8 mouse cellular contexts compared by ENCODE assay signal in the genomic region with DNA sequence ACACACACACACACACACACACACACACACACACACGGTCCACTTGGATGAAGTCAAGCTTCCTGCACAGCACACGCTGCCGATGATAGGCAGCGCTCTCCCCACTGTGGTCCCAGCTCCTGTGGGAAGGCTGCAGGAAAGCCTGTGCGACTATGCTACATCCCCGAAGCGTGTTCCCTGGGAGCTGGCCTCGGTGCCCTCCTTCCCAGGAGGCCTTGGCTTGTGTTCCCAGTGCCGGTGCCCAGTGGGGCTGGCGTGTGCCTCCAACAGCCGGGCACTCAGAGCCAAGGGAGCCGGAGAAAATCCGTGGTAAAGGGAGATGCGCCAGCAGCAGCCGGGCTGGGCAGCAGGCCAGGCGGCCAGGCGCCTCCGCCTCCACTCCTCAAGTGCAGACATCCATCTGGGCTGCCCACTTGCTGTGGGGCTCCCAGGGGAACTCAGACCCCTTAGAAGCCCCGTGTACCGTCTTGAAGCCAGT. TPM values are rescaled to one million over a fixed set of nuclear protein-coding genes. Genes with fewer than 3 reads are reported as not detected.
DNase-seq lines count a peak whose midpoint lies in the region; ATAC-seq and TF ChIP-seq lines count a peak whose summit lies in the region.

No protein-coding gene starts in this region.

- ATAC-seq in limb, embryonic 13.5 days (ENCODE audit: low FRiP score, low read depth) = no peak
- no peak for ATAC-seq in intestine, postnatal 0 days

- no peak overlapping the region for H3K4me3 ChIP-seq in limb, embryonic 13.5 days
- no peak overlapping the region for H3K4me3 ChIP-seq in limb, embryonic 10.5 days
- no peak overlapping the region for H3K4me3 ChIP-seq in intestine, postnatal 0 days (ENCODE audit: low read depth, low read length)

- H3K36me3 ChIP-seq in limb, embryonic 13.5 days = no peaks in the 10 kb centered on the region
- no peaks in the 10 kb centered on the region for H3K36me3 ChIP-seq in limb, embryonic 10.5 days
- H3K36me3 ChIP-seq in intestine, postnatal 0 days (ENCODE audit: control insufficient read depth, insufficient read depth) = no peaks in the 10 kb centered on the region

- no peak for TF ChIP-seq CTCF in intestine, postnatal 0 days (IDR thresholded peaks at IDR 0.05; ENCODE audit: low read depth)

- 0 out of 2 replicates have a peak overlapping the region, but pooled peaks have one; percentile 43 for H3K9ac ChIP-seq in limb, embryonic 13.5 days
- no peak overlapping the region for H3K9ac ChIP-seq in intestine, postnatal 0 days (ENCODE audit: low read depth, low read length)

- 0 out of 2 replicates have a peak overlapping the region, but pooled peaks have one; percentile 28 for H3K4me2 ChIP-seq in limb, embryonic 13.5 days (replicated peaks)
- H3K4me2 ChIP-seq in intestine, postnatal 0 days (replicated peaks; ENCODE audit: low read depth) = peak overlapping the region; percentile 44

- WGBS in limb, embryonic 13.5 days = 69% methylated on average over 20 of the region's 20 CpGs
- WGBS in limb, embryonic 10.5 days = 83% methylated on average over 20 of the region's 20 CpGs
- 55% methylated on average over 20 of the region's 20 CpGs for WGBS in intestine, postnatal 0 days

- no peaks in the 10 kb centered on the region for H3K27me3 ChIP-seq in limb, embryonic 13.5 days
- H3K27me3 ChIP-seq in limb, embryonic 10.5 days (ENCODE audit: low read depth, poor library complexity, severe bottlenecking) = no peaks in the 10 kb centered on the region
- no peaks in the 10 kb centered on the region for H3K27me3 ChIP-seq in intestine, postnatal 0 days (replicated peaks; ENCODE audit: control insufficient read depth, insufficient read depth, low read length)

- no peaks in the 10 kb centered on the region for H3K9me3 ChIP-seq in limb, embryonic 13.5 days
- H3K9me3 ChIP-seq in limb, embryonic 10.5 days (replicated peaks) = no peaks in the 10 kb centered on the region
- no peaks in the 10 kb centered on the region for H3K9me3 ChIP-seq in intestine, postnatal 0 days (ENCODE audit: control insufficient read depth)

- no peak for DNase-seq in limb, embryonic 10.5 days (ENCODE audit: low spot score)
- DNase-seq in cerebellum, postnatal 14 days = peak; percentile 93 to 95
- peak; percentile 97 for DNase-seq in heart, adult 11 months
- peak; percentile 89 to 94 for DNase-seq in left cerebral cortex, postnatal 14 days (ENCODE audit: low spot score in 2 of 2)
- DNase-seq in right cerebral cortex, postnatal 25 days = peak; percentile 87
- DNase-seq in spleen, postnatal 10 days (ENCODE audit: low spot score in 2 of 2) = no peak

- H3K4me1 ChIP-seq in limb, embryonic 13.5 days = peaks cover 5% of the 10 kb centered on the region
- peaks cover 8% of the 10 kb centered on the region for H3K4me1 ChIP-seq in limb, embryonic 10.5 days
- H3K4me1 ChIP-seq in intestine, postnatal 0 days (replicated peaks; ENCODE audit: control insufficient read depth, insufficient read depth, low read length) = no peaks in the 10 kb centered on the region

- H3K27ac ChIP-seq in limb, embryonic 13.5 days = peak overlapping the region; percentile 39; the same call in 1 of the 2 replicates
- H3K27ac ChIP-seq in limb, embryonic 10.5 days = no peak overlapping the region
- H3K27ac ChIP-seq in intestine, postnatal 0 days (ENCODE audit: low read depth, low read length) = no peak overlapping the region

- intact Hi-C loops in left cerebral cortex, postnatal 14 days (cut with DNase I) = no loop called here

RNA-seq across cellular contexts. Expression of a gene that starts 25.9 kb away (rescaled TPM):
- polyA plus RNA-seq in limb, embryonic 13.5 days (2015; fragmentation: Nextera tagmentation; extraction: Ambion mirVana) = 2.7 and 3.7 TPM in 2 replicates
- polyA plus RNA-seq in limb, embryonic 10.5 days (2016; fragmentation: Nextera tagmentation; extraction: Ambion mirVana) = 4.5 and 6.0 TPM in 2 replicates
- polyA plus RNA-seq in intestine, postnatal 0 days (2015; fragmentation: Nextera tagmentation; extraction: Ambion mirVana) = 13.8 and 17.3 TPM in 2 replicates
- 1 to 10 TPM; 4.9 to 5.4 TPM for total RNA-seq in left cerebral cortex, postnatal 14 days (2021)

Comparison
In these comparisons a context has a peak if more than half of its experiments do, and no peak if none do; other contexts are left out.
1. DNase-seq: peak in cerebellum, postnatal 14 days (2 of 2), heart, adult 11 months (single experiment), left cerebral cortex, postnatal 14 days (2 of 2) and right cerebral cortex, postnatal 25 days (single experiment); none in limb, embryonic 10.5 days (single experiment) and spleen, postnatal 10 days (0 of 2).